Mouse (Mus musculus): Measurements from ENCODE around the gene Cit. TPM values are rescaled to one million over a fixed set of nuclear protein-coding genes. Genes with fewer than 3 reads are reported as not detected.

Gene Cit
- polyA plus RNA-seq, 1 experiment from 2014 or later: 39.8 TPM

GRCm38 (mm10) chr5:116022658-116023200 is 177.7 kb downstream of the Cit start:
- Histone ChIP-seq H3K36me3 (ENCODE audit: control insufficient read depth, insufficient read depth, low read length) (peaks cover 34% of the 10 kb centered on the region), H3K9me3 (ENCODE audit: control insufficient read depth, low read length) (no peaks in the 10 kb centered on the region), H3K27me3 (replicated peaks; ENCODE audit: control insufficient read depth, insufficient read depth, low read length) (no peaks in the 10 kb centered on the region), H3K27ac (ENCODE audit: low read depth, low read length) (no peak overlapping the region), H3K4me2 (ENCODE audit: low read length) (peak overlapping the region; percentile 90), H3K4me1 (ENCODE audit: control insufficient read depth, insufficient read depth, low read depth, low read length) (peaks cover 11% of the 10 kb centered on the region), H3K4me3 (ENCODE audit: low read length) (no peak overlapping the region; the same call in 1 of the 2 replicates), H3K9ac (ENCODE audit: low read depth, low read length) (no peak overlapping the region)
- no peak for ATAC-seq
- WGBS: 88% methylated on average over 7 of the region's 7 CpGs

- Histone ChIP-seq H3K36me3 (ENCODE audit: control insufficient read depth, insufficient read depth, low read length) (peaks cover 29% of the 10 kb centered on the region), H3K4me3 (ENCODE audit: low read length) (peak overlapping the region; percentile 81), H3K9ac (ENCODE audit: low read depth, low read length) (peak overlapping the region; percentile 83; the same call in 1 of the 2 replicates), H3K4me2 (ENCODE audit: low read length) (peak overlapping the region; percentile 90), H3K9me3 (ENCODE audit: control insufficient read depth, low read length) (no peaks in the 10 kb centered on the region), H3K27me3 (replicated peaks; ENCODE audit: control insufficient read depth, insufficient read depth, low read length) (no peaks in the 10 kb centered on the region), H3K4me1 (ENCODE audit: control insufficient read depth, insufficient read depth, low read depth, low read length) (peaks cover 11% of the 10 kb centered on the region), H3K27ac (ENCODE audit: low read depth, low read length) (no peak overlapping the region)
- 38% methylated on average over 8 of the region's 8 CpGs for WGBS
- no peak for ATAC-seq
These were observed 178.2 kb downstream of the Cit start for GRCm38 (mm10) chr5:116023251-116023661.

DNA sequence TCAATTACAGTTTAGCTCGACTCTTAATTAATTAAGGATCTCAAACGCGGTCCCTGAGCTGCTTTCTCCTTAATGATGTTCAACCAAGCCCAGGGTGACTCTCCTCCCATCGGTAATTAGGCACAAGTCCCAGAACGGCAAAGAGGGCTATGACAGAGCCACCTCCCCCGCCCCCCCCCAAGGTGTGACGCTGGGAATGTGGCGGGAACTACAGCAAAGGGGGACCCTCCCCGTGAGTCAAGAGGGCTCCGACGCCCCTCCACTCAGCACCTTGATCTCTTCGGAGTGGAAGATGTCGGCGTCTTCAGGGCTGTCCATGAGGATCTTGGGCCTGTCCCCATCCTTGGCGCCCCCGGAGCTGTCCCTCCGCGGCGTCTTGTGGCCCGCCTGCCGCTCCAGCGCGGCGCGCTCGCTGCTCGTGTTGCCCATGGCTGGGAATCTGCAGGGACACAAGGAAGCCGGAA is 178.8 kb downstream of the Cit start:
- Histone ChIP-seq H3K36me3 (ENCODE audit: control insufficient read depth, insufficient read depth, low read length) (peaks cover 24% of the 10 kb centered on the region), H3K27me3 (replicated peaks; ENCODE audit: control insufficient read depth, insufficient read depth, low read length) (no peaks in the 10 kb centered on the region), H3K27ac (ENCODE audit: low read depth, low read length) (peak overlapping the region; percentile 80; the same call in 1 of the 2 replicates), H3K4me3 (ENCODE audit: low read length) (peak overlapping the region; percentile 81), H3K4me1 (ENCODE audit: control insufficient read depth, insufficient read depth, low read depth, low read length) (peaks cover 11% of the 10 kb centered on the region), H3K9ac (ENCODE audit: low read depth, low read length) (peak overlapping the region; percentile 83), H3K9me3 (ENCODE audit: control insufficient read depth, low read length) (no peaks in the 10 kb centered on the region), H3K4me2 (ENCODE audit: low read length) (peak overlapping the region; percentile 90)
- WGBS: 0% methylated on average over 26 of the region's 28 CpGs
- peak; percentile 79 for ATAC-seq

DNA sequence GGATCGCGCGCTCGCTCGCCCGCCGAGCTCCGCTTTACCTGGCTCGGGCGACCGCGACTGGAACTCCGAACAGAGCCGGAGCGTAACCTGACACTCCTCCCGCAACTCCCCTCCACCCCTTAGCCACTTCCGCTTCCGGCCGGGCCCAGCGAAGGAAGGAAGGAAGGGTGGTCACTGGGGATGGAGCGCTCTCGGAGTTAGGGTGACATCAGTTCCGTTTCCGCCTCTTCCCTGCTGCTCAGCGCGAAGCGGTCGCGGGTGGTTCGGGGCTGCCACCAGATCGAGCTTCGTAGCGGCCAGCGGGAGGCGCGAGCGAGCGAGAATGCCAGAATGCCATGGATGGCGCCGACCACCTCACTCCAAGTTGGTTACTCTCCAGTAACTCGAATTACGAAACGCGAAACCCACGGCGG is 179.3 kb downstream of the Cit start, which contains the start of gene Prkab1:
TSS of gene Prkab1 (minus strand) at position 182 of the 413 bp plus-strand sequence.
- Histone ChIP-seq H3K4me1 (ENCODE audit: control insufficient read depth, insufficient read depth, low read depth, low read length) (peaks cover 11% of the 10 kb centered on the region), H3K4me3 (ENCODE audit: low read length) (peak within 1 kb of the TSS; percentile 81), H3K4me2 (ENCODE audit: low read length) (peak within 1 kb of the TSS; percentile 90), H3K9me3 (ENCODE audit: control insufficient read depth, low read length) (no peaks in the 10 kb centered on the region), H3K27me3 (replicated peaks; ENCODE audit: control insufficient read depth, insufficient read depth, low read length) (no peaks in the 10 kb centered on the region), H3K9ac (ENCODE audit: low read depth, low read length) (peak within 1 kb of the TSS; percentile 83), H3K36me3 (ENCODE audit: control insufficient read depth, insufficient read depth, low read length) (peaks cover 21% of the 10 kb centered on the region), H3K27ac (ENCODE audit: low read depth, low read length) (peak within 1 kb of the TSS; percentile 80)
- WGBS: under 1% methylated on average over 46 of the region's 46 CpGs
- peak; percentile 98 for ATAC-seq

GRCm38 (mm10) chr5:116026107-116026506 is 181.0 kb downstream of the Cit start:
- WGBS: 94% methylated on average over 5 of the region's 5 CpGs

DNA sequence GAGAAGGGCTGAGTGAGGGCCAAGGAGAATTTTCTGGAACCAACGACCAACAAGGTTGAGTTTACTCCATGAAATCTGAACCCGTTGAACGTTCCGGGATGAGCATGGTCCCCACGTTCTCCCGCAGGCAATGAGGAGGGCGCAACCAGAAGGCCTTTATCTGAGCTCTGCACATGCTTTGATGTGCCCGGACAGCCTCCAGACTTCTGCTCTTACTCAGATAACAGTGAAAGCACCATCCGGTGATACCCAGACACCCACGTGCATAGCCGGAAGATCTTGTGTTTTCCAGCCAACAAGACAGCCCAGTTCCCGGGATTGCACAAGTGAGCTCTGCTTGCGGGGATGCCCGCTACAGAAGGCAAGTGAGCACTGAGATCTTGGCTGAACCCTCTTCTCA is 181.5 kb downstream of the Cit start:
- H3K27me3 ChIP-seq (replicated peaks; ENCODE audit: control insufficient read depth, insufficient read depth, low read length): no peaks in the 10 kb centered on the region
- no peak overlapping the region for H3K9ac ChIP-seq (ENCODE audit: low read depth, low read length)
- WGBS: 94% methylated on average over 14 of the region's 14 CpGs
- no peaks in the 10 kb centered on the region for H3K9me3 ChIP-seq (ENCODE audit: control insufficient read depth, low read length)
- no peak overlapping the region for H3K27ac ChIP-seq (ENCODE audit: low read depth, low read length)
- no peak overlapping the region for H3K4me3 ChIP-seq (ENCODE audit: low read length)
- ATAC-seq: no peak
- peaks cover 17% of the 10 kb centered on the region for H3K4me1 ChIP-seq (ENCODE audit: control insufficient read depth, insufficient read depth, low read depth, low read length)
- H3K36me3 ChIP-seq (ENCODE audit: control insufficient read depth, insufficient read depth, low read length): peaks cover 2% of the 10 kb centered on the region; the same call in 1 of the 2 replicates
- H3K4me2 ChIP-seq (ENCODE audit: low read length): no peak overlapping the region

More at GRCm38 (mm10) chr5:116026107-116026506, 181.0 kb downstream of the Cit start:
- H3K4me1 ChIP-seq (ENCODE audit: control insufficient read depth, insufficient read depth, low read depth, low read length): peaks cover 17% of the 10 kb centered on the region
- H3K27ac ChIP-seq (ENCODE audit: low read depth, low read length): no peak overlapping the region
- H3K36me3 ChIP-seq (ENCODE audit: control insufficient read depth, insufficient read depth, low read length): peaks cover 7% of the 10 kb centered on the region; the same call in 1 of the 2 replicates
- H3K4me3 ChIP-seq (ENCODE audit: low read length): no peak overlapping the region
- H3K27me3 ChIP-seq (replicated peaks; ENCODE audit: control insufficient read depth, insufficient read depth, low read length): no peaks in the 10 kb centered on the region
- H3K9me3 ChIP-seq (ENCODE audit: control insufficient read depth, low read length): no peaks in the 10 kb centered on the region
- ATAC-seq: no peak
- H3K9ac ChIP-seq (ENCODE audit: low read depth, low read length): no peak overlapping the region
- H3K4me2 ChIP-seq (ENCODE audit: low read length): no peak overlapping the region

- WGBS: 77% methylated on average over 7 of the region's 7 CpGs
- no peak overlapping the region for H3K4me3 ChIP-seq (ENCODE audit: low read length)
These were observed 184.0 kb downstream of the Cit start for GRCm38 (mm10) chr5:116029071-116029470.

DNA sequence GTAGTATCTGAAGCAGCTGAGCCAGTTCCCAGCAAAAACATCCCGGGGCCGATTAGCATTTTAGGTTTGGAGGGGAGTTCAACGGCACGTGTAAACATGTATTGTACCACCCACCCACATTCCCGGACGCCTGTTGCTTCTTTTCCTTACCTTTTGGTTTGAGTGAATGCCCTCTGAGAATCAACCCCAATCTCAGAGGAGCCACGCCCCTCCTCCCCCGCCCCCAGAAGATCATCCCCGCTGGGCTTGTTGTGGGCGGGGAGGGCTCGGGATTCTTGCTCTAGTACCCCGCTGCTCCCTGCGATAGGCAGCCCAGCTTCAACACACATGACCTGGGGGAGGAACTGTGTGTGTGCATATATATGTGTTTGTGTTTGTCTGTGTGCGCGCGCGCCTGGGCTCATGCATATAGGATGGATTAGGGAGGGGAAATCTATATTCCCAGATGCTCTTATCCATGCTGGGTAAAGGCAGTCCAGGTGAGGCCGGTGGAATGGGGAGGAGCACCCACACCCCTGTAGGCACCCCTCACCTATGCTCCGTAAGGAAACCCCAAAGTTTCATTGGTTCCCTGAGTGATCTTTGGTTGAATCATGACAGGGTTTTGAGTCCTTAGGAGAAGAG is 185.6 kb downstream of the Cit start:
- Histone ChIP-seq H3K4me2 (ENCODE audit: low read length) (peak overlapping the region; percentile 61), H3K27ac (ENCODE audit: low read depth, low read length) (no peak overlapping the region), H3K9me3 (ENCODE audit: control insufficient read depth, low read length) (no peaks in the 10 kb centered on the region), H3K9ac (ENCODE audit: low read depth, low read length) (peak overlapping the region; percentile 53), H3K4me1 (ENCODE audit: control insufficient read depth, insufficient read depth, low read depth, low read length) (peaks cover 5% of the 10 kb centered on the region), H3K4me3 (ENCODE audit: low read length) (peak overlapping the region; percentile 27), H3K36me3 (ENCODE audit: control insufficient read depth, insufficient read depth, low read length) (no peaks in the 10 kb centered on the region), H3K27me3 (replicated peaks; ENCODE audit: control insufficient read depth, insufficient read depth, low read length) (no peaks in the 10 kb centered on the region)
- peak; percentile 72; the same call in 1 of the 2 replicates for ATAC-seq
- 6% methylated on average over 19 of the region's 19 CpGs for WGBS

More at GRCm38 (mm10) chr5:116029071-116029470, 184.0 kb downstream of the Cit start:
- ATAC-seq: no peak
- Histone ChIP-seq H3K27me3 (replicated peaks; ENCODE audit: control insufficient read depth, insufficient read depth, low read length) (no peaks in the 10 kb centered on the region), H3K4me2 (ENCODE audit: low read length) (no peak overlapping the region), H3K27ac (ENCODE audit: low read depth, low read length) (no peak overlapping the region), H3K36me3 (ENCODE audit: control insufficient read depth, insufficient read depth, low read length) (no peaks in the 10 kb centered on the region), H3K9me3 (ENCODE audit: control insufficient read depth, low read length) (no peaks in the 10 kb centered on the region), H3K9ac (ENCODE audit: low read depth, low read length) (no peak overlapping the region; the same call in 1 of the 2 replicates), H3K4me1 (ENCODE audit: control insufficient read depth, insufficient read depth, low read depth, low read length) (peaks cover 5% of the 10 kb centered on the region)

- no peaks in the 10 kb centered on the region for H3K36me3 ChIP-seq (ENCODE audit: control insufficient read depth, insufficient read depth, low read length)
- ATAC-seq: peak; percentile 54; the same call in 1 of the 2 replicates
- no peak overlapping the region for H3K27ac ChIP-seq (ENCODE audit: low read depth, low read length)
- H3K27me3 ChIP-seq (replicated peaks; ENCODE audit: control insufficient read depth, insufficient read depth, low read length): no peaks in the 10 kb centered on the region
- peaks cover 5% of the 10 kb centered on the region for H3K4me1 ChIP-seq (ENCODE audit: control insufficient read depth, insufficient read depth, low read depth, low read length)
- peak overlapping the region; percentile 61 for H3K4me2 ChIP-seq (ENCODE audit: low read length)
- peak overlapping the region; percentile 27 for H3K4me3 ChIP-seq (ENCODE audit: low read length)
- peak overlapping the region; percentile 31; the same call in 1 of the 2 replicates for H3K9ac ChIP-seq (ENCODE audit: low read depth, low read length)
- H3K9me3 ChIP-seq (ENCODE audit: control insufficient read depth, low read length): no peaks in the 10 kb centered on the region
- 3% methylated on average over 14 of the region's 14 CpGs for WGBS
These were observed 186.1 kb downstream of the Cit start for GRCm38 (mm10) chr5:116031190-116031577.
